Mouse (Mus musculus) MEL (cell line): Measurements from ENCODE around the gene Krtap9-3.

Experiments used
- CTCF ChIP-seq, 3 experiments: IDR thresholded peaks in 2 of 3; conservative IDR thresholded peaks in 1 of 3; 2 replicates each; pipeline ENCODE4 v1.5.1; 2011 to 2012; ENCODE audit warnings: low read length in 3 of 3, low read depth in 2 of 3, mild to moderate bottlenecking in 2 of 3, improper control_type of control experiment in 1 of 3, inconsistent platforms in 1 of 3, mixed read lengths in 1 of 3, moderate library complexity in 1 of 3; ENCODE audit not compliant: control insufficient read depth in 1 of 3, insufficient read depth in 1 of 3, poor library complexity in 1 of 3, severe bottlenecking in 1 of 3
- MAFK ChIP-seq: IDR thresholded peaks from 2 replicates; pipeline ENCODE4 v1.6.1; 2011; ENCODE audit warnings: low read depth, mild to moderate bottlenecking, low read length, improper control_type of control experiment, borderline replicate concordance
- TAL1 ChIP-seq: IDR thresholded peaks from 2 replicates; pipeline ENCODE4 v1.6.1; 2012; ENCODE audit warnings: mild to moderate bottlenecking, inconsistent platforms, low read length, moderate library complexity, mixed read lengths
- TCF12 ChIP-seq: IDR thresholded peaks from 2 replicates; pipeline ENCODE4 v1.6.1; 2014; ENCODE audit warnings: low read depth, mild to moderate bottlenecking, inconsistent platforms, low read length, improper control_type of control experiment, moderate library complexity
- USF1 ChIP-seq: IDR thresholded peaks from 2 replicates; pipeline ENCODE4 v1.6.1; 2014; ENCODE audit warnings: low read depth, mild to moderate bottlenecking, inconsistent platforms, low read length, improper control_type of control experiment, moderate library complexity
- ZNF384 ChIP-seq: IDR thresholded peaks from 2 replicates; pipeline ENCODE4 v1.6.1; 2012; ENCODE audit warnings: low read depth, mild to moderate bottlenecking, inconsistent platforms, low read length, improper control_type of control experiment

- no peak for TF ChIP-seq CTCF (IDR thresholded peaks at IDR 0.05 in 2 of 3, conservative IDR thresholded peaks at IDR 0.05 in 1 of 3; ENCODE audit: control insufficient read depth in 1 of 3, insufficient read depth in 1 of 3, low read depth in 2 of 3, low read length in 3 of 3, poor library complexity in 1 of 3, severe bottlenecking in 1 of 3)
- no peak for TF ChIP-seq TAL1
- TF ChIP-seq ZNF384: no peak
- TF ChIP-seq USF1: no peak
- TF ChIP-seq TCF12: no peak
- no peak for TF ChIP-seq MAFK
Observed at GRCm38 (mm10) chr11:99581564-99581963, 16.3 kb downstream of the Krtap9-3 start.
